Mouse (Mus musculus): ENCODE results near the gene Ugt1a7c. TPM values are rescaled to one million over a fixed set of nuclear protein-coding genes. Genes with fewer than 3 reads are reported as not detected.
"Not testable (repeated sequence)": the region's sequence is repeated elsewhere in the genome, so short reads cannot be mapped to it uniquely, and the experiment has no call there.

The Ugt1a7c gene
- total and polyA plus RNA-seq, 2 experiments from 2014 or later = 1.3 to 2.1 TPM

DNA sequence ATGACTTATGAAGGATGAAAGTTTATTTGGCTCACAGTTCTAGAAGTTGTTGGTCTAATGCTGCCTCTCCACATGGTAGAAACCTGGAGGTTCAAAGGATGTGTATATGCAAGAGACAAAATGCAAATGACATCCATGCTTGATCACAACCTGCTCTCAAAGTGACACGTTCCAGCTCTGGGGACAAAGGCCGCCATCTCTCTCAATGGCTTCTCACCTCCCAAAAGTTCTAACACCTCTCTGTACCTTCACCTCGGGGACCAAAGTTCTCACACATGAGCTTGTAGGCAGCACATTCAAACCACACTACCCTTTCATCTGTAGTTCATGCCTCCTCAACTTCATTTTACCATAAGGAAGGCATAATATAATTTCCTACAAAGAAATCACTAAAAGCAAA, 122.7 kb downstream of the Ugt1a7c start:
- Histone ChIP-seq H3K9me3 (ENCODE audit: low read length) (peaks cover 52% of the 10 kb centered on the region), H3K4me1 (ENCODE audit: insufficient read depth, low read length) (no peaks in the 10 kb centered on the region), H3K4me3 (ENCODE audit: low read length) (no peak overlapping the region), H3K27ac (no peak overlapping the region), H3K36me3 (ENCODE audit: insufficient read depth, low read length) (no peaks in the 10 kb centered on the region), H3K9ac (replicated peaks; ENCODE audit: low read length) (no peak overlapping the region), H3K27me3 (ENCODE audit: insufficient read depth, low read length) (no peaks in the 10 kb centered on the region), H3K4me2 (ENCODE audit: low read depth, low read length) (no peak overlapping the region)
- WGBS = 46% methylated on average over 3 of the region's 3 CpGs
- DNase-seq (ENCODE audit: low spot score) (peak; percentile 10), ATAC-seq (no peak)
- no peak for TF ChIP-seq CTCF (IDR thresholded peaks at IDR 0.05; ENCODE audit: low read depth)

DNA sequence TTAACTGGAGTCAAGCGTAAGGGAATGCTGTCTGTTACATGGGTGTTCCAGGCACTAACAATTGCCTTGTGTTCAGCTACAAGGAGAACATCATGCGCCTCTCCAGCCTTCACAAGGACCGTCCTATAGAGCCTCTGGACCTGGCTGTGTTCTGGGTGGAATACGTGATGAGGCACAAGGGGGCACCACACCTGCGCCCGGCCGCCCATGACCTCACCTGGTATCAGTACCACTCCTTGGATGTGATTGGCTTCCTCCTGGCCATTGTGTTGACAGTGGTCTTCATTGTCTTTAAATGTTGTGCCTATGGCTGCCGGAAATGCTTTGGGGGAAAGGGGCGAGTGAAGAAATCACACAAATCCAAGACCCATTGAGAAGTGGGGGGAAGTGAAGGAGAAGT, 123.2 kb downstream of the Ugt1a7c start:
- DNase-seq (ENCODE audit: low spot score) (no peak), ATAC-seq (no peak)
- Histone ChIP-seq H3K9ac (replicated peaks; ENCODE audit: low read length) (no peak overlapping the region), H3K36me3 (ENCODE audit: insufficient read depth, low read length) (no peaks in the 10 kb centered on the region), H3K9me3 (ENCODE audit: low read length) (peaks cover 47% of the 10 kb centered on the region), H3K27me3 (ENCODE audit: insufficient read depth, low read length) (no peaks in the 10 kb centered on the region), H3K27ac (no peak overlapping the region), H3K4me1 (ENCODE audit: insufficient read depth, low read length) (no peaks in the 10 kb centered on the region), H3K4me3 (ENCODE audit: low read length) (no peak overlapping the region), H3K4me2 (ENCODE audit: low read depth, low read length) (no peak overlapping the region)
- 75% methylated on average over 9 of the region's 9 CpGs for WGBS
- TF ChIP-seq CTCF (IDR thresholded peaks at IDR 0.05; ENCODE audit: low read depth) = no peak

DNA sequence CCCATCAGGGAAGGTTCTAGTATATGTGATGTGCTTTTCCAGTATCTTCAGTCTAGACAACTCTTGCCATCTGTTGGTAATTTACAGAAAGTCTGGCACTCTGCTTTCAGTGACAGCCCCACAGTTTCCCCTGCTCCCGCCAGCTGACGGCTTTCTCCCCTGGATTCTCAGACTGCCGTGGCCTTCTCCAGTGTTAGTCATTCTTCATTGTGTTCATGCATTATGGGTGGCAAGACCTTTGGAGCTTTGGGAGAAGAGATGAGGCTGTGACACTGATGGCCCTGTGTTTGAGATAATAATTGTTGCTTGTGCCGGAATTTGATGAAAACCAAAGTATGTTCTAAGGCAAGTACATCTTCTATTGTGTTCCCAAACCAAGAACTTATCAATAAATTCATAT, 123.7 kb downstream of the Ugt1a7c start:
- Histone ChIP-seq H3K27ac (no peak overlapping the region), H3K4me2 (ENCODE audit: low read depth, low read length) (no peak overlapping the region), H3K9me3 (ENCODE audit: low read length) (peaks cover 42% of the 10 kb centered on the region), H3K27me3 (ENCODE audit: insufficient read depth, low read length) (no peaks in the 10 kb centered on the region), H3K4me3 (ENCODE audit: low read length) (no peak overlapping the region), H3K36me3 (ENCODE audit: insufficient read depth, low read length) (no peaks in the 10 kb centered on the region), H3K4me1 (ENCODE audit: insufficient read depth, low read length) (no peaks in the 10 kb centered on the region), H3K9ac (replicated peaks; ENCODE audit: low read length) (no peak overlapping the region)
- no peak for TF ChIP-seq CTCF (IDR thresholded peaks at IDR 0.05; ENCODE audit: low read depth)
- WGBS = 49% methylated on average over 4 of the region's 4 CpGs
- no peak for DNase-seq (ENCODE audit: low spot score)
- ATAC-seq = no peak

DNA sequence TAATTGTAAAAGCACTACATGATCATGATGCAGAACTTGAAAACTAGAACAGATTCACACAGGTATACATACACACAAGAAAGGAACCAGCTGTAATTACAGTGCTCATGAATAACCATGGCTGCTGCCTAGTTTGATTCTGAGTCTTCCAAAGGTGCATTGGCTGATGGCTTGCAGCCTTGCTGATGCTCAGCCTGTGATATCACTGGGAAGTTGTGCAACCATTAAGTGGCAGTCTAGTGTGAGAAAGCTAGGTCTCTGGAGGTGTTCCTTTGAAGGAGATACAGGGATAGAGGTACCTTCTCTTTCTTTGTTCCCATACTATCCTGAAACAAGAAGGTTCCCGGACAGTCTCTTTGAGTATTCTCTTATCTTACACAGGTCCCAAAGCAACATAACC, 124.2 kb downstream of the Ugt1a7c start:
- H3K4me1 ChIP-seq (ENCODE audit: insufficient read depth, low read length) = no peaks in the 10 kb centered on the region
- H3K9me3 ChIP-seq (ENCODE audit: low read length) = peaks cover 37% of the 10 kb centered on the region
- DNase-seq (ENCODE audit: low spot score) (no peak), ATAC-seq (no peak)
- no peak overlapping the region for H3K4me2 ChIP-seq (ENCODE audit: low read depth, low read length)
- H3K36me3 ChIP-seq (ENCODE audit: insufficient read depth, low read length) = no peaks in the 10 kb centered on the region
- H3K27me3 ChIP-seq (ENCODE audit: insufficient read depth, low read length) = no peaks in the 10 kb centered on the region
- no peak for TF ChIP-seq CTCF (IDR thresholded peaks at IDR 0.05; ENCODE audit: low read depth)
- H3K27ac ChIP-seq = no peak overlapping the region
- no peak overlapping the region for H3K4me3 ChIP-seq (ENCODE audit: low read length)
- 20% methylated on average over 1 of the region's 1 CpGs for WGBS
- no peak overlapping the region for H3K9ac ChIP-seq (replicated peaks; ENCODE audit: low read length)

DNA sequence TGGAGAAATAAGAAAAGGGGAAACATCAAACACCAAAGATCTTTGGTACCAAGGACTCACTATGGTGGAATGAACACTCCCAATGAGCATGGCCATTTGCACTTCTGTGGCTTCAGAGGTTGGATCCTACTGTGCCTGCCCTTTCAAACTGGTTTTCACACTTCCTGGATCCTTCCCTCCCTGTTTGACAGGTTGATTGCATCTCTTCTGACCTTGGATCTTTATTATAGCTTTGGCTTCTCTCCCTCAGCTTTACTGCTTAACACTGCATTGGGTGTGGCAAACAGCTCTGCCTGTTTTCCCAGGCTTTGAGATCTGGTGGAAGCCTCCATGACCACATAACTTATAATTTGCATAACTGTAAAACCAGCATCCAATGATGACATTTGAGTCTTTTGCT, 125.5 kb downstream of the Ugt1a7c start:
- H3K9me3 ChIP-seq (ENCODE audit: low read length) = peaks cover 27% of the 10 kb centered on the region
- no peak overlapping the region for H3K27ac ChIP-seq
- no peaks in the 10 kb centered on the region for H3K36me3 ChIP-seq (ENCODE audit: insufficient read depth, low read length)
- H3K4me1 ChIP-seq (ENCODE audit: insufficient read depth, low read length) = no peaks in the 10 kb centered on the region
- no peak overlapping the region for H3K4me2 ChIP-seq (ENCODE audit: low read depth, low read length)
- no peak for TF ChIP-seq CTCF (IDR thresholded peaks at IDR 0.05; ENCODE audit: low read depth)
- H3K27me3 ChIP-seq (ENCODE audit: insufficient read depth, low read length) = no peaks in the 10 kb centered on the region
- DNase-seq (ENCODE audit: low spot score) (no peak), ATAC-seq (no peak)
- H3K4me3 ChIP-seq (ENCODE audit: low read length) = no peak overlapping the region
- no peak overlapping the region for H3K9ac ChIP-seq (replicated peaks; ENCODE audit: low read length)

DNA sequence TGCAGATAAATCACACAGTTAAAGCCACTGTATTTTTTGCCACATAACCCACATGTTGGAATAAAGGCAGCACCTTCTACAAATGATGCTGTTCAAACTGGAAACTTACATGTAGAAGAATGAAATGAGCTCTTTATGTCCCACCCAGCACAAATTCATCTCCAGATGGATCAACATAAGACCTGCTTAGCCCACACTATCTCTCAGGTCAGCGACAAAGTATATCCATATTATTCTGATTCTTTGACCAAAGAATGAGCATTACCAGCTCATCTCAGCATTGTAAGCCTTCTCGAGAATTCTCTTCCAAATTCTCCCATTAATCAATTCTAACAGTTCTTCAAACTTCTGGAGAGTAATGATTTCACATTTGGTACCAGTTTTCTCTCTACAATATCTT, 127.4 kb downstream of the Ugt1a7c start:
- DNase-seq (ENCODE audit: low spot score) (no peak), ATAC-seq (no peak)
- Histone ChIP-seq H3K9me3 (ENCODE audit: low read length) (peaks cover 29% of the 10 kb centered on the region), H3K27me3 (ENCODE audit: insufficient read depth, low read length) (no peaks in the 10 kb centered on the region), H3K4me3 (ENCODE audit: low read length) (no peak overlapping the region), H3K9ac (replicated peaks; ENCODE audit: low read length) (no peak overlapping the region), H3K4me2 (ENCODE audit: low read depth, low read length) (no peak overlapping the region), H3K4me1 (ENCODE audit: insufficient read depth, low read length) (no peaks in the 10 kb centered on the region), H3K36me3 (ENCODE audit: insufficient read depth, low read length) (no peaks in the 10 kb centered on the region), H3K27ac (no peak overlapping the region)
- no peak for TF ChIP-seq CTCF (IDR thresholded peaks at IDR 0.05; ENCODE audit: low read depth)
- WGBS = 50% methylated on average over 2 of the region's 2 CpGs

DNA sequence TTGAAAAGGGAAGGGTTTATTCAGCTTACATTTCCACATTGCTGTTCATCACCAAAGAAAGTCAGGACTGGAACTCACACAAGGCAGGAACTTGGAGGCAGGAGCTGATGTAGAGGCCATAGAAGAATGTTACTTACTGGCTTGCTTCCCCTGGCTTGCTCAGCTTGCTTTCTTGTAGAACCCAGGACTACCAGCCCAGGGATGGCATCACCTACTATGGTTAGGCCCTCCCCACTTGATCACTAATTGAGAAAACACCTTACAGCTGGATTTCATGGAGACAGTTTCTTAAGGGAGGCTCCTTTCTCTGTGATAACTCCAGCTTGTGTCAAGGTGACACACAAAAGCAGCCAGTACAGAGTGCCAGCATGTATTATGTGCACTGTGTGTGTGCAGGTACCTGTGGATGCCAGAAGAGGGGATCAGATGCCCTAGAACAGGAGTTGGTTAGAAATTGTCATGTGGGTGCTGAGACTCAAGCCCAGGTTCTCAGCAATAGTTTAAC, 128.2 kb downstream of the Ugt1a7c start:
- not testable (repeated sequence) for H3K4me1 ChIP-seq (ENCODE audit: insufficient read depth, low read length); H3K27ac ChIP-seq; DNase-seq (ENCODE audit: low spot score); H3K36me3 ChIP-seq (ENCODE audit: insufficient read depth, low read length); H3K4me2 ChIP-seq (ENCODE audit: low read depth, low read length); H3K4me3 ChIP-seq (ENCODE audit: low read length); ATAC-seq; H3K9ac ChIP-seq (replicated peaks; ENCODE audit: low read length); H3K27me3 ChIP-seq (ENCODE audit: insufficient read depth, low read length)
- peaks cover 32% of the 10 kb centered on the region for H3K9me3 ChIP-seq (ENCODE audit: low read length)
